Mouse (Mus musculus) hindbrain, postnatal 0 days (tissue): ENCODE measurements around the gene Gmppa. TPM values are rescaled to one million over a fixed set of nuclear protein-coding genes. Genes with fewer than 3 reads are reported as not detected.

Source experiments
- ATAC-seq: fragments of 200-750 bp; cut with Nextera tagmentation; 2 replicates; pipeline ENCODE4 v1.8.0; 2017; ENCODE audit warnings: mild to moderate bottlenecking, moderate TSS enrichment, moderate library complexity
- DNase-seq: peaks from one replicate; pipeline ENCODE4 v3.0.0-alpha.2; 2015; ENCODE audit warnings: low spot score
- H3K27ac ChIP-seq: fragments of 300-500 bp; sonication (generic); 2 replicates; pipeline ENCODE4 v1.5.1; 2014; ENCODE audit warnings: mild to moderate bottlenecking
- H3K27me3 ChIP-seq: fragments of 300-500 bp; sonication (generic); 2 replicates; pipeline ENCODE4 v1.6.1; 2014; ENCODE audit warnings: low read length, mixed read lengths; ENCODE audit not compliant: insufficient read depth
- H3K36me3 ChIP-seq: fragments of 300-500 bp; sonication (generic); 2 replicates; pipeline ENCODE4 v1.6.1; 2014; ENCODE audit warnings: low read length, mixed read lengths; ENCODE audit not compliant: insufficient read depth
- H3K4me1 ChIP-seq: fragments of 300-500 bp; sonication (generic); 2 replicates; pipeline ENCODE4 v1.6.1; 2014; ENCODE audit warnings: antibody characterized with exemption, low read length, mixed read lengths; ENCODE audit not compliant: insufficient read depth
- H3K4me2 ChIP-seq: fragments of 300-500 bp; sonication (generic); 2 replicates; pipeline ENCODE4 v1.6.1; 2014; ENCODE audit warnings: low read depth, mild to moderate bottlenecking, low read length, moderate library complexity, mixed read lengths
- H3K4me3 ChIP-seq: fragments of 300-500 bp; sonication (generic); 2 replicates; pipeline ENCODE4 v1.5.1; 2014; ENCODE audit warnings: low read length
- H3K9ac ChIP-seq: fragments of 300-500 bp; sonication (generic); replicated peaks from 2 replicates; pipeline ENCODE4 v1.6.1; 2014; ENCODE audit warnings: mild to moderate bottlenecking, low read length, moderate library complexity, mixed read lengths
- H3K9me3 ChIP-seq: fragments of 300-500 bp; sonication (generic); 2 replicates; pipeline ENCODE4 v1.6.1; 2016; ENCODE audit warnings: low read length, mixed read lengths
- CTCF ChIP-seq: IDR thresholded peaks from 2 replicates; pipeline ENCODE4 v1.5.1; 2016; ENCODE audit warnings: antibody characterized with exemption, control low read depth, low read depth
- WGBS: fragments of 180-500 bp; shearing (Covaris S2); extraction: QIAGEN DNeasy Blood & Tissue Kit; methylation state at CpG from one replicate; pipeline ENCODE4 v1.1.7; 2014; 5-methylcytosine and 5-hydroxymethylcytosine counted together
- polyA plus RNA-seq: library from polyadenylated mRNA; unstranded; fragments of >200 nt; fragmentation: Nextera tagmentation; extraction: Ambion mirVana; gene quantifications from 2 replicates; pipeline ENCODE4 v1.2.1, GENCODE M21; 2015
- total RNA-seq: library from RNA; depleted of rRNA; stranded (reverse); fragments of >200 nt; gene quantifications from 2 replicates; pipeline ENCODE4 v1.2.3, GENCODE M21; 2014

Gene Gmppa
- total and polyA plus RNA-seq, 2 experiments from 2014 or later, result 63.1 to 88.0 TPM

- H3K27me3 ChIP-seq, result no peaks in the 10 kb centered on the region
- H3K27ac ChIP-seq, result peak within 1 kb of the TSS; percentile 79
- peaks cover 37% of the 10 kb centered on the region for H3K36me3 ChIP-seq
- H3K4me1 ChIP-seq, result peaks cover 9% of the 10 kb centered on the region; the same call in 1 of the 2 replicates
- DNase-seq (peak; percentile 99), ATAC-seq (peak; percentile 94)
- peak within 1 kb of the TSS; percentile 61 for H3K4me3 ChIP-seq
- WGBS, result under 1% methylated on average over 67 of the region's 76 CpGs
- H3K4me2 ChIP-seq, result peak within 1 kb of the TSS; percentile 78
- peak within 1 kb of the TSS; percentile 80 for H3K9ac ChIP-seq
- no peak; the same call in 1 of the 2 replicates for TF ChIP-seq CTCF
- no peaks in the 10 kb centered on the region for H3K9me3 ChIP-seq
Observed at GRCm38 (mm10) chr1:75478916-75479634, 43.3 kb downstream of the Gmppa start, which contains the start of the genes Chpf and Tmem198. Gene Chpf (minus strand): TSS chr1:75479307. Gene Tmem198 (plus strand): TSS chr1:75479532.

- H3K4me1 ChIP-seq, result peaks cover 9% of the 10 kb centered on the region; the same call in 1 of the 2 replicates
- WGBS, result under 1% methylated on average over 19 of the region's 24 CpGs
Observed at GRCm38 (mm10) chr1:75479635-75479989, 43.9 kb downstream of the Gmppa start.

DNA sequence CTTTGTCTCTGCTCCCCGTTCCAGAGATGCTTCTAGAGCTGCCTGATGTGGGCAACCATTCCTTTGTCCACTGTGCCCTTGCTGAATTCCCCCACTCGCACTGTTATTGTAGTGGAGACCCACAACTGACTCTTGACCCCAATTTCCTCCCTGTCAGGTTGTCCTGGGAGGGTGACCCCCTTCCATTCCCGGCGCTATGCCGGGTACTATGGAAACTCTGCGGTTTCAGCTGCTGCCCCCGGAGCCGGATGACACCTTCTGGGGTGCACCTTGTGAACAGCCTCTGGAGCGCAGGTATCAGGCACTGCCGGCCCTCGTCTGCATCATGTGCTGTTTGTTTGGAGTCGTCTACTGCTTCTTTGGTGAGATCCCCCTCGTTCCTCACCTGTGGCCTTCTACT is 44.3 kb downstream of the Gmppa start:
- Histone ChIP-seq H3K9me3 (no peaks in the 10 kb centered on the region), H3K4me1 (peaks cover 9% of the 10 kb centered on the region; the same call in 1 of the 2 replicates), H3K9ac (peak overlapping the region; percentile 80), H3K27me3 (no peaks in the 10 kb centered on the region), H3K36me3 (peaks cover 37% of the 10 kb centered on the region), H3K27ac (peak overlapping the region; percentile 79), H3K4me3 (peak overlapping the region; percentile 61), H3K4me2 (peak overlapping the region; percentile 78)
- ATAC-seq (no peak), DNase-seq (no peak)
- 10% methylated on average over 13 of the region's 13 CpGs for WGBS
- TF ChIP-seq CTCF, result no peak

More at GRCm38 (mm10) chr1:75479635-75479989, 43.9 kb downstream of the Gmppa start:
- no peak; the same call in 1 of the 2 replicates for TF ChIP-seq CTCF
- DNase-seq, result peak; percentile 32
- peak overlapping the region; percentile 80 for H3K9ac ChIP-seq
- peak overlapping the region; percentile 61 for H3K4me3 ChIP-seq
- peaks cover 37% of the 10 kb centered on the region for H3K36me3 ChIP-seq
- H3K9me3 ChIP-seq, result no peaks in the 10 kb centered on the region
- no peak for ATAC-seq
- peak overlapping the region; percentile 79 for H3K27ac ChIP-seq
- no peaks in the 10 kb centered on the region for H3K27me3 ChIP-seq
- H3K4me2 ChIP-seq, result peak overlapping the region; percentile 78

DNA sequence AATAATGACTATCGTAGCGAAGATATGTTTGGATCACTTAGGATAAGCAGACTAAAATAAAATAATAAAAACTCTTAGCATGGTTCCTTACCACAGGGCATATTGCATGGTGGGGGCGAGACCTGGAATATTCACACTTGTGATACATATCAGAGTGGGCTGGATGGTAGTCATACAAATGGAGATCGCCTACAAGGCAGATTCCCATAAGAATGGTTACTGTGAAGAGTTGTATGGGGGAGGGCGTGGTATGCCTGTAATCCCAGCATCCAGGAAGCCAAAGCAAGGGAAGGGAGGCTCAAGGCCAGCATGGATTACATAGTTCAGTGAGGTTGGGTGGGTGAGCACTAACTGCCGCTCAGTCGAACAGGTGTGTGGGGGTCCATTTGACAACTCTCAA is 45.0 kb downstream of the Gmppa start:
- ATAC-seq (no peak), DNase-seq (no peak)
- WGBS, result 85% methylated on average over 7 of the region's 7 CpGs
- Histone ChIP-seq H3K9me3 (no peaks in the 10 kb centered on the region), H3K9ac (peak overlapping the region; percentile 80; the same call in 1 of the 2 replicates), H3K36me3 (peaks cover 34% of the 10 kb centered on the region), H3K4me1 (peaks cover 9% of the 10 kb centered on the region; the same call in 1 of the 2 replicates), H3K4me3 (peak overlapping the region; percentile 61), H3K27me3 (no peaks in the 10 kb centered on the region), H3K4me2 (peak overlapping the region; percentile 78), H3K27ac (no peak overlapping the region)
- no peak for TF ChIP-seq CTCF

- Histone ChIP-seq H3K27me3 (no peaks in the 10 kb centered on the region), H3K36me3 (peaks cover 24% of the 10 kb centered on the region), H3K4me3 (peak overlapping the region; percentile 47), H3K27ac (no peak overlapping the region), H3K9ac (peak overlapping the region; percentile 48; the same call in 1 of the 2 replicates), H3K9me3 (no peaks in the 10 kb centered on the region), H3K4me1 (peaks cover 3% of the 10 kb centered on the region; the same call in 1 of the 2 replicates), H3K4me2 (peak overlapping the region; percentile 83)
- 9% methylated on average over 24 of the region's 24 CpGs for WGBS
- ATAC-seq (peak; percentile 10; the same call in 1 of the 2 replicates), DNase-seq (peak; percentile 31)
- peak; percentile 28; the same call in 1 of the 2 replicates for TF ChIP-seq CTCF
Observed at GRCm38 (mm10) chr1:75486561-75486960, 50.8 kb downstream of the Gmppa start.

DNA sequence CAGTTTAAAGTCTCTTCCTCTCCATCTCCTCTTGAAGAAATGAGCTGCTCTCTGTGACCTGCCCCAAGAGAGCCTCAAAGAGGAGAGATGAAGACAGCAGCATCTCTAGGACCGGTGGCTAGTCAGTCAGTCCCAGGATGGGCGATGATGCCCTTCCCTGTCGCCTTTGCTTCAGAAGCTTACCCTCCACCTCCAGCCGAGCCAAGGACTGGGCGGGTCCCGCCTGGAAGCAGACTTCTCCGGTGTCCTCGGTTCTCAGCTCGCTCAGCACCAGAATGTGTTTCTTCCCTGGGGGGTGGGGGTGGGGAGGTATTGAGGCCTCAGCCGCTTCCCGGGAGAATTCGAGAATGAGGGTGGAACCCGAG is 51.3 kb downstream of the Gmppa start:
- Histone ChIP-seq H3K4me3 (peak overlapping the region; percentile 47), H3K4me2 (peak overlapping the region; percentile 83), H3K4me1 (peaks cover 3% of the 10 kb centered on the region; the same call in 1 of the 2 replicates), H3K36me3 (peaks cover 24% of the 10 kb centered on the region), H3K9ac (peak overlapping the region; percentile 48; the same call in 1 of the 2 replicates), H3K9me3 (no peaks in the 10 kb centered on the region), H3K27me3 (no peaks in the 10 kb centered on the region), H3K27ac (no peak overlapping the region)
- WGBS, result 4% methylated on average over 13 of the region's 13 CpGs
- TF ChIP-seq CTCF, result no peak
- ATAC-seq (0 out of 2 replicates have a peak, but pooled peaks have one; percentile 3), DNase-seq (no peak)
